ENCODE assay signal across 8 mouse cellular contexts in the genomic region with DNA sequence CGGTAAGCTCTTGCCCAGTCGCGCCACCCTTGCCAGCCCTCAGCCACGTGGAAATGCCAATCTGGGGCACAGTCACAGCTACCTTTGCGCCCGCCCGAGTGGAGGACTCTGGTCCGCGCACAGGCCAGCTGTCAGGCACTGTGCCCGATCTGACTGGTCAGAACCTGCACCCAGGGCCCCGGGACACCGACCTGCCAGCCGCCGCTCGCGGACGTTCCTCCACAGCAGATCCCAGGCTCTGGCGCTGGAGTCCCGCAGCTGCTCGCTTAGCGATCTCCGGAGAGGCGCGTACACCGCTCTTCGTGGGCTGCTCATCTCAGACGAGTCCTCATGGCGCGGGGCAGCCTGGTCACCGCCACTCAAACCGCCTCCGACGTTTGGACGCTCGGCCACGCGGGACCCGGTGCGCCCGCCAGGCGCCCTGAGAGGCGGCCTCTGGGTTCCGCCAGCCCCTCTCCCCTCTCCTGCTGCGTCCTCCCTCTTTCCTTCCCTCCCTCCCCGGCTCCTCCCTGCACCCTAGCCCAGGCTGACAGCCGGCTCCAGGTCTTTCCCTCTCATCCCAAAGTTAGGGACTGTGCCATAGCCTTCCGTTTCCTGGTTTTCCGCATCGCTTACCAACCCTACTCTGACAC. TPM values are rescaled to one million over a fixed set of nuclear protein-coding genes. Genes with fewer than 3 reads are reported as not detected.
DNase-seq lines count a peak whose midpoint lies in the region; ATAC-seq lines count a peak whose summit lies in the region.

A gene (minus strand): TSS at position 437 of the 632 bp plus-strand sequence.

- ATAC-seq in cerebellum, adult (ENCODE audit: insufficient number of reproducible peaks, low FRiP score, low TSS enrichment): 0 out of 2 replicates have a peak, but pooled peaks have one; percentile 20
- peak; percentile 57 for ATAC-seq in common myeloid progenitor, adult 5-6 weeks (replicated peaks; ENCODE audit: low read depth, poor library complexity, severe bottlenecking)
- peak; percentile 82 for ATAC-seq in intestine, embryonic 14.5 days (replicated peaks; ENCODE audit: low FRiP score, low TSS enrichment, low read depth)
- peak; percentile 86 for ATAC-seq in midbrain, embryonic 11.5 days (ENCODE audit: low FRiP score)
- ATAC-seq in stomach, embryonic 15.5 days (ENCODE audit: insufficient read depth, low FRiP score, low read depth): peak; percentile 72; the same call in 1 of the 2 replicates

- H3K4me1 ChIP-seq in intestine, embryonic 14.5 days (replicated peaks; ENCODE audit: control insufficient read depth, insufficient read depth, low read length): peaks cover 3% of the 10 kb centered on the region; the same call in 1 of the 2 replicates
- peaks cover 14% of the 10 kb centered on the region for H3K4me1 ChIP-seq in limb, embryonic 10.5 days
- H3K4me1 ChIP-seq in midbrain, embryonic 11.5 days (ENCODE audit: control insufficient read depth, insufficient read depth, low read length): peaks cover 3% of the 10 kb centered on the region; the same call in 1 of the 2 replicates
- H3K4me1 ChIP-seq in stomach, embryonic 15.5 days: 0 out of 2 replicates have a peak, but pooled peaks cover 8% of the 10 kb centered on the region

- H3K36me3 ChIP-seq in intestine, embryonic 14.5 days (ENCODE audit: control insufficient read depth, insufficient read depth, low read length): no peaks in the 10 kb centered on the region
- no peaks in the 10 kb centered on the region for H3K36me3 ChIP-seq in limb, embryonic 10.5 days
- no peaks in the 10 kb centered on the region for H3K36me3 ChIP-seq in midbrain, embryonic 11.5 days (ENCODE audit: control insufficient read depth, insufficient read depth, low read length)
- no peaks in the 10 kb centered on the region for H3K36me3 ChIP-seq in stomach, embryonic 15.5 days

- no peak within 1 kb of the TSS for H3K27ac ChIP-seq in intestine, embryonic 14.5 days (ENCODE audit: low read depth)
- peak within 1 kb of the TSS; percentile 75 for H3K27ac ChIP-seq in limb, embryonic 10.5 days
- no peak within 1 kb of the TSS for H3K27ac ChIP-seq in midbrain, embryonic 11.5 days (ENCODE audit: low read depth, low read length)
- peak within 1 kb of the TSS; percentile 40; the same call in 1 of the 2 replicates for H3K27ac ChIP-seq in stomach, embryonic 15.5 days

- 2% methylated on average over 49 of the region's 49 CpGs for WGBS in intestine, embryonic 14.5 days
- WGBS in limb, embryonic 10.5 days: 1% methylated on average over 49 of the region's 49 CpGs
- under 1% methylated on average over 49 of the region's 49 CpGs for WGBS in midbrain, embryonic 11.5 days
- under 1% methylated on average over 49 of the region's 49 CpGs for WGBS in stomach, embryonic 15.5 days

- H3K27me3 ChIP-seq in intestine, embryonic 14.5 days (replicated peaks; ENCODE audit: control insufficient read depth, insufficient read depth, low read length): no peaks in the 10 kb centered on the region
- H3K27me3 ChIP-seq in limb, embryonic 10.5 days (ENCODE audit: low read depth, poor library complexity, severe bottlenecking): peaks cover 37% of the 10 kb centered on the region
- peaks cover 8% of the 10 kb centered on the region for H3K27me3 ChIP-seq in midbrain, embryonic 11.5 days (ENCODE audit: control insufficient read depth, insufficient read depth, low read length)
- no peaks in the 10 kb centered on the region for H3K27me3 ChIP-seq in stomach, embryonic 15.5 days (replicated peaks)

- H3K9me3 ChIP-seq in intestine, embryonic 14.5 days (ENCODE audit: control insufficient read depth, low read length): no peaks in the 10 kb centered on the region
- no peaks in the 10 kb centered on the region for H3K9me3 ChIP-seq in limb, embryonic 10.5 days (replicated peaks)
- no peaks in the 10 kb centered on the region for H3K9me3 ChIP-seq in midbrain, embryonic 11.5 days (ENCODE audit: control insufficient read depth, low read length)
- H3K9me3 ChIP-seq in stomach, embryonic 15.5 days: no peaks in the 10 kb centered on the region

- DNase-seq in cerebellum, adult 11 months: no peak
- peak; percentile 37 to 68 for DNase-seq in gastrocnemius, postnatal 4 days (ENCODE audit: low spot score in 2 of 2)
- DNase-seq in intestine, embryonic 14.5 days (ENCODE audit: low spot score): peak; percentile 82
- peak; percentile 61 for DNase-seq in limb, embryonic 10.5 days (ENCODE audit: low spot score)
- peak; percentile 93 for DNase-seq in midbrain, embryonic 11.5 days (ENCODE audit: low spot score, missing footprints)

- H3K9ac ChIP-seq in intestine, embryonic 14.5 days (ENCODE audit: low read length): peak within 1 kb of the TSS; percentile 65
- peak within 1 kb of the TSS; percentile 59 for H3K9ac ChIP-seq in midbrain, embryonic 11.5 days (ENCODE audit: low read length)
- H3K9ac ChIP-seq in stomach, embryonic 15.5 days: peak within 1 kb of the TSS; percentile 71

- peak within 1 kb of the TSS; percentile 88 for H3K4me2 ChIP-seq in intestine, embryonic 14.5 days (ENCODE audit: low read length)
- peak within 1 kb of the TSS; percentile 92 for H3K4me2 ChIP-seq in midbrain, embryonic 11.5 days
- H3K4me2 ChIP-seq in stomach, embryonic 15.5 days: peak within 1 kb of the TSS; percentile 99

- H3K4me3 ChIP-seq in intestine, embryonic 14.5 days (ENCODE audit: low read depth, low read length): peak within 1 kb of the TSS; percentile 52
- peak within 1 kb of the TSS; percentile 64 for H3K4me3 ChIP-seq in limb, embryonic 10.5 days
- H3K4me3 ChIP-seq in midbrain, embryonic 11.5 days (ENCODE audit: low read depth, low read length): peak within 1 kb of the TSS; percentile 45
- peak within 1 kb of the TSS; percentile 61 for H3K4me3 ChIP-seq in stomach, embryonic 15.5 days (replicated peaks)

RNA-seq across cellular contexts. Expression of the gene that starts here (rescaled TPM):
- total RNA-seq in common myeloid progenitor, adult 5-6 weeks (2017): 0.69 TPM in 1 of 2 replicates, not detected in the other
- 10 to 100 TPM; 37.6 to 43.0 TPM for total RNA-seq in gastrocnemius, postnatal 4 days (2021)
- 13.0 and 15.3 TPM in 2 replicates for polyA plus RNA-seq in intestine, embryonic 14.5 days (2014; fragmentation: Nextera tagmentation; extraction: Ambion mirVana)
- polyA plus RNA-seq in limb, embryonic 10.5 days (2016; fragmentation: Nextera tagmentation; extraction: Ambion mirVana): 1.8 and 3.4 TPM in 2 replicates
- polyA plus RNA-seq in midbrain, embryonic 11.5 days (2014; fragmentation: Nextera tagmentation; extraction: Ambion mirVana): 2.8 and 2.9 TPM in 2 replicates
- polyA plus RNA-seq in stomach, embryonic 15.5 days (2015; fragmentation: Nextera tagmentation; extraction: Ambion mirVana): 17.8 and 21.7 TPM in 2 replicates

Comparison
In these comparisons a context has a peak if more than half of its experiments do, and no peak if none do; other contexts are left out.
1. RNA of the gene that starts here (total RNA-seq): 37.6 to 43.0 TPM in gastrocnemius, postnatal 4 days; 0.69 TPM in common myeloid progenitor, adult 5-6 weeks; every median in the first group is over 10 times any median in the second.
2. Peak in ATAC-seq in common myeloid progenitor, adult 5-6 weeks; RNA of the gene not detected or under 1 TPM.
3. ATAC-seq: peak in every context shown above with its lines; median percentile 86 in midbrain, embryonic 11.5 days; 82 in intestine, embryonic 14.5 days; 72 in stomach, embryonic 15.5 days; 57 in common myeloid progenitor, adult 5-6 weeks; 20 in cerebellum, adult.
4. H3K27ac ChIP-seq: peak in limb, embryonic 10.5 days (single experiment) and stomach, embryonic 15.5 days (single experiment); none in intestine, embryonic 14.5 days (single experiment) and midbrain, embryonic 11.5 days (single experiment).
5. Peak in every context shown above with its lines, with median percentiles within 50 percentile points of each other: H3K4me2 ChIP-seq, H3K4me3 ChIP-seq and H3K9ac ChIP-seq.